30 mouse cellular contexts compared by ENCODE assay signal in genomic region chr17:6733322-6733875, GRCm38 (mm10). TPM values are rescaled to one million over a fixed set of nuclear protein-coding genes. Genes with fewer than 3 reads are reported as not detected.
DNase-seq lines count a peak whose midpoint lies in the region; ATAC-seq lines count a peak whose summit lies in the region.
"Had no signal": no experiment of that assay in that cellular context is flagged by ENCODE, and none has a peak within 500 bp of the region (broad histone marks: within the 10 kb centered on the region; RNA-seq: fewer than 3 reads in every experiment).

No protein-coding gene starts in this region.

- DNase-seq in forebrain, embryonic 10.5 days (ENCODE audit: extremely low spot score, low spot score), result peak; percentile 11
- no peak for DNase-seq in forebrain, embryonic 14.5 days (ENCODE audit: low spot score)
- peak; percentile 12 for DNase-seq in kidney, adult 9 months
- no peak for DNase-seq in kidney, postnatal 10 days
- DNase-seq in testis, postnatal 10 days (ENCODE audit: low spot score), result peak; percentile 42
- no peak for DNase-seq in testis, postnatal 14 days (ENCODE audit: low spot score)
- DNase-seq in frontal cortex, postnatal 36 days (ENCODE audit: low spot score in 2 of 2), result no peak
- DNase-seq: adrenal gland, postnatal 25 days; cerebellum, adult 11-12 months; cerebellum, adult 9-11 months; embryo, embryonic 11 days; gastrocnemius, postnatal 36 days; heart, adult 2 months; kidney, adult 2 months; layer of hippocampus, postnatal 36 days; right cerebral cortex, postnatal 4 days; thymus, adult 18-20 months; thymus, postnatal 25 days had no signal

- H3K9me3 ChIP-seq in forebrain, embryonic 10.5 days, result no peaks in the 10 kb centered on the region
- no peaks in the 10 kb centered on the region for H3K9me3 ChIP-seq in forebrain, embryonic 14.5 days (replicated peaks; ENCODE audit: control insufficient read depth, low read length)
- H3K9me3 ChIP-seq: embryonic facial prominence, embryonic 12.5 days; heart, embryonic 12.5 days; limb, embryonic 12.5 days; liver, embryonic 15.5 days; lung, embryonic 15.5 days; midbrain, embryonic 13.5 days; neural tube, embryonic 13.5 days had no signal

- 90% methylated on average over 10 of the region's 10 CpGs for WGBS in forebrain, embryonic 10.5 days
- 97% methylated on average over 10 of the region's 10 CpGs for whole genome bisulfite sequencing in forebrain, embryonic 14.5 days

- peaks cover 38% of the 10 kb centered on the region for H3K4me1 ChIP-seq in forebrain, embryonic 10.5 days
- peaks cover 15% of the 10 kb centered on the region for H3K4me1 ChIP-seq in forebrain, embryonic 14.5 days (ENCODE audit: control insufficient read depth, insufficient read depth, low read length)
- H3K4me1 ChIP-seq: liver, embryonic 15.5 days had no signal

- no peak for ATAC-seq in forebrain, embryonic 14.5 days
- ATAC-seq in activated CD4-positive, CD25-positive, alpha-beta regulatory T cell, adult 4 months, result no peak
- ATAC-seq: inflammation-experienced regulatory T-cells, adult 6 months; midbrain, embryonic 13.5 days; Patski had no signal

- peaks cover 11% of the 10 kb centered on the region for H3K36me3 ChIP-seq in forebrain, embryonic 10.5 days (replicated peaks)
- 0 out of 2 replicates have a peak, but pooled peaks cover 2% of the 10 kb centered on the region for H3K36me3 ChIP-seq in forebrain, embryonic 14.5 days (ENCODE audit: control insufficient read depth, insufficient read depth, low read length)
- H3K36me3 ChIP-seq: embryonic facial prominence, embryonic 12.5 days; limb, embryonic 12.5 days; lung, embryonic 15.5 days; midbrain, embryonic 13.5 days; neural tube, embryonic 13.5 days had no signal

- no peak overlapping the region for H3K4me3 ChIP-seq in forebrain, embryonic 10.5 days
- no peak overlapping the region for H3K4me3 ChIP-seq in forebrain, embryonic 14.5 days (ENCODE audit: low read depth, low read length)
- H3K4me3 ChIP-seq: embryonic facial prominence, embryonic 12.5 days; heart, adult 2 months; heart, embryonic 12.5 days; limb, embryonic 12.5 days; liver, embryonic 15.5 days; lung, embryonic 15.5 days; midbrain, embryonic 13.5 days; neural tube, embryonic 13.5 days had no signal

- H3K4me2 ChIP-seq in forebrain, embryonic 14.5 days (ENCODE audit: low read length), result no peak overlapping the region
- H3K4me2 ChIP-seq: embryonic facial prominence, embryonic 12.5 days; heart, embryonic 12.5 days; hindbrain, embryonic 14.5 days; limb, embryonic 12.5 days; liver, embryonic 15.5 days; lung, embryonic 15.5 days; midbrain, embryonic 13.5 days; neural tube, embryonic 13.5 days had no signal

- H3K9ac ChIP-seq in forebrain, embryonic 14.5 days (ENCODE audit: low read length), result no peak overlapping the region
- H3K9ac ChIP-seq: embryonic facial prominence, embryonic 12.5 days; heart, embryonic 12.5 days; hindbrain, embryonic 14.5 days; limb, embryonic 12.5 days; liver, embryonic 15.5 days; lung, embryonic 15.5 days; midbrain, embryonic 13.5 days; neural tube, embryonic 13.5 days had no signal

- H3K27ac ChIP-seq in forebrain, embryonic 10.5 days, result no peak overlapping the region
- H3K27ac ChIP-seq in forebrain, embryonic 14.5 days (ENCODE audit: low read depth, low read length), result no peak overlapping the region
- H3K27ac ChIP-seq: embryonic facial prominence, embryonic 12.5 days; heart, adult 2 months; hindbrain, embryonic 14.5 days; limb, embryonic 12.5 days; liver, embryonic 15.5 days; lung, embryonic 15.5 days; macrophage; midbrain, embryonic 13.5 days; neural tube, embryonic 13.5 days had no signal

- 0 out of 2 replicates have a peak, but pooled peaks cover 8% of the 10 kb centered on the region for H3K27me3 ChIP-seq in forebrain, embryonic 10.5 days (ENCODE audit: poor library complexity, severe bottlenecking)
- H3K27me3 ChIP-seq in forebrain, embryonic 14.5 days (replicated peaks; ENCODE audit: control insufficient read depth, insufficient read depth, low read length), result no peaks in the 10 kb centered on the region
- H3K27me3 ChIP-seq: embryonic facial prominence, embryonic 12.5 days; heart, embryonic 12.5 days; limb, embryonic 12.5 days; liver, embryonic 15.5 days; lung, embryonic 15.5 days; neural tube, embryonic 13.5 days; Patski had no signal

RNA-seq across cellular contexts. Expression of gene Ezr, which starts 49.2 kb away (rescaled TPM):
- 103 and 116 TPM in 2 replicates for polyA plus RNA-seq in forebrain, embryonic 10.5 days (2016; fragmentation: Nextera tagmentation; extraction: Ambion mirVana)
- 94.0 and 101 TPM in 2 replicates for polyA plus RNA-seq in forebrain, embryonic 14.5 days (2014; fragmentation: Nextera tagmentation; extraction: Ambion mirVana)
- polyA plus RNA-seq in activated CD4-positive, CD25-positive, alpha-beta regulatory T cell, adult 4 months (2017; shearing (Covaris generic)), result 100 to 1,000 TPM; 112 to 143 TPM

Comparison
In these comparisons a context has a peak if more than half of its experiments do, and no peak if none do; other contexts are left out.
1. DNase-seq: peak in forebrain, embryonic 10.5 days (single experiment), kidney, adult 9 months (single experiment) and testis, postnatal 10 days (single experiment); none in forebrain, embryonic 14.5 days (single experiment), kidney, postnatal 10 days (single experiment), testis, postnatal 14 days (single experiment) and frontal cortex, postnatal 36 days (0 of 2).